Mouse (Mus musculus) liver, postnatal 0 days (tissue): ENCODE data around the gene Mroh8. TPM values are rescaled to one million over a fixed set of nuclear protein-coding genes. Genes with fewer than 3 reads are reported as not detected.

ENCODE experiments used
- ATAC-seq: fragments of 200-750 bp; cut with Nextera tagmentation; 2 replicates; pipeline ENCODE4 v1.8.0; 2017; ENCODE audit warnings: mild to moderate bottlenecking, moderate library complexity
- DNase-seq: peaks from one replicate; pipeline ENCODE4 v3.0.0-alpha.2; 2016
- H3K27ac ChIP-seq: fragments of 300-500 bp; sonication (generic); 2 replicates; pipeline ENCODE4 v1.5.1; 2014; ENCODE audit warnings: antibody characterized with exemption, moderate library complexity, mild to moderate bottlenecking, low read depth
- H3K27me3 ChIP-seq: fragments of 300-500 bp; sonication (generic); 2 replicates; pipeline ENCODE4 v1.6.1; 2014; ENCODE audit warnings: low read length, control low read depth, mixed read lengths; ENCODE audit not compliant: insufficient read depth
- H3K36me3 ChIP-seq: fragments of 300-500 bp; sonication (generic); replicated peaks from 2 replicates; pipeline ENCODE4 v1.6.1; 2014; ENCODE audit warnings: mild to moderate bottlenecking, control low read depth, low read length, moderate library complexity, mixed read lengths; ENCODE audit not compliant: insufficient read depth
- H3K4me1 ChIP-seq: fragments of 300-500 bp; sonication (generic); 2 replicates; pipeline ENCODE4 v1.6.1; 2014; ENCODE audit warnings: antibody characterized with exemption, mild to moderate bottlenecking, control low read depth; ENCODE audit not compliant: insufficient read depth
- H3K4me2 ChIP-seq: fragments of 300-500 bp; sonication (generic); 2 replicates; pipeline ENCODE4 v1.6.1; 2014; ENCODE audit warnings: low read depth, mild to moderate bottlenecking, low read length, moderate library complexity, mixed read lengths
- H3K4me3 ChIP-seq: fragments of 300-500 bp; sonication (generic); 2 replicates; pipeline ENCODE4 v1.5.1; 2014; ENCODE audit warnings: low read depth, low read length
- H3K9ac ChIP-seq: fragments of 300-500 bp; sonication (generic); replicated peaks from 2 replicates; pipeline ENCODE4 v1.6.1; 2014; ENCODE audit warnings: mild to moderate bottlenecking, moderate library complexity
- H3K9me3 ChIP-seq: fragments of 300-500 bp; sonication (generic); 2 replicates; pipeline ENCODE4 v1.6.1; 2016; ENCODE audit warnings: mild to moderate bottlenecking, control low read depth, low read length, mixed read lengths
- CTCF ChIP-seq: sonication (generic); IDR thresholded peaks from 2 replicates; pipeline ENCODE4 v1.5.1; 2016; ENCODE audit warnings: antibody characterized with exemption, low read depth
- EP300 ChIP-seq: IDR thresholded peaks from 2 replicates; pipeline ENCODE4 v1.6.1; 2016; ENCODE audit warnings: antibody characterized with exemption, low read depth, mild to moderate bottlenecking
- WGBS: fragments of 180-500 bp; shearing (Covaris S2); extraction: QIAGEN DNeasy Blood & Tissue Kit; methylation state at CpG from one replicate; pipeline ENCODE4 v1.1.7; 2014; ENCODE audit not compliant: insufficient replicate concordance; 5-methylcytosine and 5-hydroxymethylcytosine counted together
- polyA plus RNA-seq: library from polyadenylated mRNA; unstranded; fragments of >200 nt; fragmentation: Nextera tagmentation; extraction: Ambion mirVana; gene quantifications from 2 replicates; pipeline ENCODE4 v1.2.1, GENCODE M21; 2015

Mroh8 gene
- polyA plus RNA-seq, 1 experiment from 2014 or later = 0.07 TPM

DNA sequence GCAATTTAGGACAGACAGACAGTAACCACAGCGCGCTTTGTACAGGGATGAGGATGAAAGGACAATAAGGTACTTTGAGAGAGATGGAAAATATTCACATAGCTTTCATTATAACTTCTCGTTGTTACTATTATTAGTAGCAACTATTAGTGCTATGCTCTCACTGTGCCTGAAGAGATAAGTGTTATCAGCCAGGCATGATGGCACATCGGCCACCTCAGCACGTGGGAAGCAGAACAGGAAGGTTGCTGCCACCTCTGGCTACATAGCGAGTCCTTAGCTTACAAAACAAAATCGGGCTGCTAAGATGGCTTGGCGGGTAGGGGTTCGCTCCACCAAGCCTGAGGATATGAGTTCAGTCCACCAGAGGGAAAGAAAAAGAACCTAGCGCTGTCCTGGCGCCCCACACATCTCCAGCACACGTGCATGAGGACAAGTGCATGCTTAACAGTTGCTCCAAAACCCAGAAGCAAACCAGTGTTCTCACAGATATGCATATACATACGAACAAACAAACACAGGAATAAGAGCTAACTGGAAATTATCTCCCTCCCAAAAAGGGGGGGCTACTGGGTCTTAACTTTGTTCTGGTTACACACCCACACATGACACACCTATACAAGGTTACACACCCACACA, 94.2 kb downstream of the Mroh8 start:
- WGBS = 71% methylated on average over 13 of the region's 13 CpGs
- Histone ChIP-seq H3K9ac (no peak overlapping the region), H3K27ac (no peak overlapping the region), H3K36me3 (peaks cover 54% of the 10 kb centered on the region), H3K4me2 (peak overlapping the region; percentile 34), H3K9me3 (no peaks in the 10 kb centered on the region), H3K4me1 (0 out of 2 replicates have a peak, but pooled peaks cover 3% of the 10 kb centered on the region), H3K27me3 (no peaks in the 10 kb centered on the region), H3K4me3 (no peak overlapping the region)
- TF ChIP-seq CTCF (no peak), EP300 (peak; percentile 61)
- DNase-seq (no peak), ATAC-seq (peak; percentile 69)

DNA sequence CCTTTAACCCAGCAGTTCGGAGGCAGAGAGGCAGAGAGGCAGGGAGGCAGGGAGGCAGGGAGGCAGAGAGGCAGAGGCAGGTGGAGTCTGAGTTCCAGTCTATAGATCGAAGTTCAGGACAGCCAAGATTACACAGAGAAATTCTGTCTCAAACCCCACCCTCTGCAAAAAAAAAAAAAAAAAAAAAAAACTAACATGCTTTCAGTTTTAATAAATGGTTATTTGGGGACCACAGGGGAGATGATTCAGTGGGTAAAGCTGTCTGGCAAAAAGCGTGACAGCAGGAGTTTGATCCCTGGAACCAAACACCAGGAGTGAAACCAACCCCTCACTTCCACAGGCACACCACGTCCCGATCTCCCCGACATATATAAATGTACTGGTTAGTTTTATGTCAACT, 101.2 kb downstream of the Mroh8 start:
- ATAC-seq (no peak), DNase-seq (no peak)
- Histone ChIP-seq H3K27me3 (no peaks in the 10 kb centered on the region), H3K4me2 (no peak overlapping the region), H3K27ac (no peak overlapping the region), H3K4me3 (no peak overlapping the region), H3K9me3 (no peaks in the 10 kb centered on the region), H3K9ac (no peak overlapping the region), H3K4me1 (no peaks in the 10 kb centered on the region), H3K36me3 (peaks cover 46% of the 10 kb centered on the region)
- TF ChIP-seq EP300 (no peak), CTCF (no peak)
- WGBS = 77% methylated on average over 6 of the region's 6 CpGs

DNA sequence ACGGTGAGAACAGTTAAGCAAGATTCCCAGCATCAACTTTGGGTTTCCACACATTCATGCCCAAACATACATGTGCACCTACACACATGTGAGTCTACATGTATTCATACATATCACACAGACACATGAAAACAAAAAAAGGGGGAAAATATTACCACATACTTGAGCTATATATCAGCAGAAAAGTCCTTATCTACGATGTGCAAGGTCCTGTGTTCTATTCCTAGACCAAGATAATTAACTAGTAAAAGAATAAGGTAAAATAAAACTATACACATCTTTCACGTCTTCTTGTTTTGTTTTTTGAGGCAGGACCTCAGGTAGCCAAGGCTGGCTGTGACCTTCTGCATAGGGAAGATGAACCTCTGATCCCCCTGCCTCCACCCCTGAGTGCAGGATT, 103.1 kb downstream of the Mroh8 start:
- Histone ChIP-seq H3K4me2 (no peak overlapping the region), H3K9ac (no peak overlapping the region), H3K9me3 (no peaks in the 10 kb centered on the region), H3K4me3 (no peak overlapping the region), H3K4me1 (no peaks in the 10 kb centered on the region), H3K27ac (no peak overlapping the region), H3K27me3 (no peaks in the 10 kb centered on the region), H3K36me3 (peaks cover 49% of the 10 kb centered on the region)
- no peak for TF ChIP-seq EP300
- TF ChIP-seq CTCF = no peak
- WGBS = 78% methylated on average over 3 of the region's 3 CpGs
- ATAC-seq (no peak), DNase-seq (no peak)

DNA sequence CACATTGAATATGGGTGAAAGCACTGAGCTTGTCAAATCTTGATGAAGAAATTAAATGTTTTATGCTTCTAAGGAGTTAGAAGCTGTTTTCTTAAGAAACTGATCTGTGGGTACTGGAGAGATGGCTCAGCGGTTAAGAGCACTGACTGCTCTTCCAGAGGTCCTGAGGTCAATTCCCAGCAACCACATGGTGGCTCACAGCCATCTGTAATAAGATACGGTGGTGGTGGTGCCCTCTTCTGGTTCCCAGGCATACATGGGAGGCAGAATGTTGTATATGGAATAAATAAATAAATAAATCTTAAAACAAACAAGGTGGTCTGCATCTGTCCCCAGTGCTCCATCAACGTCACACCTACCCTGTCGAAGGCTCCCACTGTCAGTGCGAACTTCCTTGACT, 104.9 kb downstream of the Mroh8 start:
- Histone ChIP-seq H3K4me1 (no peaks in the 10 kb centered on the region), H3K36me3 (peaks cover 62% of the 10 kb centered on the region), H3K4me3 (no peak overlapping the region), H3K9me3 (no peaks in the 10 kb centered on the region), H3K9ac (no peak overlapping the region), H3K27me3 (no peaks in the 10 kb centered on the region), H3K27ac (no peak overlapping the region), H3K4me2 (no peak overlapping the region)
- DNase-seq = no peak
- TF ChIP-seq EP300 (no peak), CTCF (0 out of 2 replicates have a peak, but pooled peaks have one; percentile 5)
- WGBS = 90% methylated on average over 5 of the region's 5 CpGs
- no peak for ATAC-seq

DNA sequence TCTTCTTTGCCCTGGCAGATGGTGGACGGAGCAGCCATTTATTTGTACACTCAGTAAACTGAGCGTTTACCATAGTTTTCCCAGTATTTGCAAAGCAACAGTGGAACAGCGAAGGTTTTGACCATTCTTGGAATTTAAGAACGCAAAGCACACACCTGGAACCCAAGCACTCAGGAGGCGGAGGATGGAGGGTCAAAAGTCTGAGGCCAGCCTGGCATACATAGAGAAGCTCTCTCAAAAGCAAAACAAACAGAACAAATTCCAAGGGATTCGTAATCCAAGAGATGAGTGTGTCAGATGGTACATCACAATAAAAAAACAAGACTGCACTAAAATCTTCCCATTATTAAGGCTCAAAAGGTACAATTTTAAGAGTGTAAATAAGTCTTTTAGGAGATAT, 105.8 kb downstream of the Mroh8 start:
- TF ChIP-seq CTCF (no peak), EP300 (no peak)
- peaks cover 71% of the 10 kb centered on the region for H3K36me3 ChIP-seq
- DNase-seq = no peak
- no peak overlapping the region for H3K4me3 ChIP-seq
- no peaks in the 10 kb centered on the region for H3K27me3 ChIP-seq
- no peak overlapping the region for H3K9ac ChIP-seq
- H3K9me3 ChIP-seq = no peaks in the 10 kb centered on the region
- WGBS = 83% methylated on average over 6 of the region's 6 CpGs
- no peak overlapping the region for H3K4me2 ChIP-seq
- no peak overlapping the region for H3K27ac ChIP-seq
- no peak for ATAC-seq
- no peaks in the 10 kb centered on the region for H3K4me1 ChIP-seq

DNA sequence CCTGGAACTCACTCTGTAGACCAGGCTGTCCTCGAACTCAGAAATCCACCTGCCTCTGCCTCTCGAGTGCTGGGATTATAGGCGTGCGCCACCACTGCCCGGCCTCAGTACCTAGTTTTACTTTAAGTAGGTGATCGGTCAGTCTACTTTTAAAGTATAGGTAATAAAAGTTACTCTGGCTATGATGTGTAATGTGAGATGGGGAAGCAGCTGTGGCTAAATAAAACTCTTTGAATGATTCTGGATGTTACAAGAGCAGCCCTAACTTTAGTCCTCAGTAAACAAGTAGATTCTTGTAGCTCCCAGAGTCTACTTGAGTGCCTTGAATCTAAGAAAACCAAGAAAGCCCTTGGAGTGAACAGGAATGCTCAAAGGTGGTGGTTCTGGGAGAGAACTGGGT, 106.4 kb downstream of the Mroh8 start:
- Histone ChIP-seq H3K9ac (no peak overlapping the region), H3K9me3 (no peaks in the 10 kb centered on the region), H3K4me1 (no peaks in the 10 kb centered on the region), H3K4me3 (no peak overlapping the region), H3K4me2 (no peak overlapping the region), H3K27ac (no peak overlapping the region), H3K27me3 (no peaks in the 10 kb centered on the region), H3K36me3 (peaks cover 74% of the 10 kb centered on the region)
- TF ChIP-seq EP300 = no peak
- no peak for TF ChIP-seq CTCF
- WGBS = 96% methylated on average over 6 of the region's 6 CpGs
- ATAC-seq (no peak), DNase-seq (no peak)
